Mouse (Mus musculus) limb, embryonic 11.5 days (tissue): ENCODE measurements around the gene Exoc3l4. TPM values are rescaled to one million over a fixed set of nuclear protein-coding genes. Genes with fewer than 3 reads are reported as not detected.
A peak's percentile ranks its signal among the peaks of the same experiment; 100 is the strongest.

ENCODE experiments used
- ATAC-seq: fragments of 200-750 bp; cut with Nextera tagmentation; 2 replicates; pipeline ENCODE4 v1.8.0; 2017; ENCODE audit warnings: low read depth; ENCODE audit not compliant: insufficient number of reproducible peaks, low FRiP score, low TSS enrichment
- DNase-seq: peaks from one replicate; pipeline ENCODE4 v3.0.0-alpha.2; 2015; ENCODE audit warnings: low spot score
- H3K27ac ChIP-seq: fragments of 300-500 bp; sonication (generic); replicated peaks from 2 replicates; pipeline ENCODE4 v1.5.1; 2014; ENCODE audit warnings: low read depth, mild to moderate bottlenecking, low read length
- H3K27me3 ChIP-seq: fragments of 300-500 bp; sonication (generic); 2 replicates; pipeline ENCODE4 v1.6.1; 2014; ENCODE audit warnings: mild to moderate bottlenecking, low read length, mixed read lengths; ENCODE audit not compliant: control insufficient read depth, insufficient read depth
- H3K36me3 ChIP-seq: fragments of 300-500 bp; sonication (generic); 2 replicates; pipeline ENCODE4 v1.6.1; 2014; ENCODE audit warnings: mild to moderate bottlenecking, low read length, moderate library complexity, mixed read lengths; ENCODE audit not compliant: control insufficient read depth, insufficient read depth
- H3K4me1 ChIP-seq: fragments of 300-500 bp; sonication (generic); 2 replicates; pipeline ENCODE4 v1.6.1; 2014; ENCODE audit warnings: low read length, mixed read lengths; ENCODE audit not compliant: control insufficient read depth, insufficient read depth
- H3K4me2 ChIP-seq: fragments of 300-500 bp; sonication (generic); 2 replicates; pipeline ENCODE4 v1.6.1; 2014; ENCODE audit warnings: low read depth, mild to moderate bottlenecking, moderate library complexity; ENCODE audit not compliant: severe bottlenecking
- H3K4me3 ChIP-seq: fragments of 300-500 bp; sonication (generic); 2 replicates; pipeline ENCODE4 v1.5.1; 2014; ENCODE audit warnings: low read depth, low read length
- H3K9ac ChIP-seq: fragments of 300-500 bp; sonication (generic); 2 replicates; pipeline ENCODE4 v1.6.1; 2014; ENCODE audit warnings: mild to moderate bottlenecking, low read length
- H3K9me3 ChIP-seq: fragments of 300-500 bp; sonication (generic); 2 replicates; pipeline ENCODE4 v1.6.1; 2016; ENCODE audit warnings: low read length; ENCODE audit not compliant: control insufficient read depth
- WGBS: fragments of 180-500 bp; shearing (Covaris S2); extraction: QIAGEN DNeasy Blood & Tissue Kit; methylation state at CpG from one replicate; pipeline ENCODE4 v1.1.7; 2014; 5-methylcytosine and 5-hydroxymethylcytosine counted together
- polyA plus RNA-seq: library from polyadenylated mRNA; unstranded; fragments of >200 nt; fragmentation: Nextera tagmentation; extraction: Ambion mirVana; gene quantifications from 2 replicates; pipeline ENCODE4 v1.2.1, GENCODE M21; 2014

Exoc3l4 gene
- polyA plus RNA-seq = 4.1 TPM in 2 replicates

GRCm38 (mm10) chr12:111416921-111417779 lies at the start of gene Exoc3l4:
Gene Exoc3l4, plus strand, starts transcription at chr12:111417017.
- no peaks in the 10 kb centered on the region for H3K9me3 ChIP-seq
- H3K9ac ChIP-seq = peak within 1 kb of the TSS; percentile 3; the same call in 1 of the 2 replicates
- 3% methylated on average over 17 of the region's 17 CpGs for WGBS
- ATAC-seq (peak; percentile 45; the same call in 1 of the 2 replicates), DNase-seq (peak; percentile 55)
- H3K36me3 ChIP-seq = no peaks in the 10 kb centered on the region
- H3K4me1 ChIP-seq = peaks cover 17% of the 10 kb centered on the region
- peaks cover 10% of the 10 kb centered on the region for H3K27me3 ChIP-seq
- peak within 1 kb of the TSS; percentile 51 for H3K4me2 ChIP-seq
- H3K27ac ChIP-seq = no peak within 1 kb of the TSS
- 0 out of 2 replicates have a peak within 1 kb of the TSS, but pooled peaks have one; percentile 12 for H3K4me3 ChIP-seq

GRCm38 (mm10) chr12:111367065-111367464 lies 49.8 kb upstream of the Exoc3l4 start:
- no peaks in the 10 kb centered on the region for H3K36me3 ChIP-seq
- ATAC-seq (no peak), DNase-seq (no peak)
- H3K4me3 ChIP-seq = no peak overlapping the region
- peaks cover 20% of the 10 kb centered on the region for H3K4me1 ChIP-seq
- no peak overlapping the region for H3K4me2 ChIP-seq
- H3K9ac ChIP-seq = no peak overlapping the region
- H3K27ac ChIP-seq = no peak overlapping the region
- no peaks in the 10 kb centered on the region for H3K9me3 ChIP-seq
- WGBS = 89% methylated on average over 7 of the region's 7 CpGs
- H3K27me3 ChIP-seq = no peaks in the 10 kb centered on the region

- 57% methylated on average over 4 of the region's 4 CpGs for WGBS
- Histone ChIP-seq H3K9me3 (no peaks in the 10 kb centered on the region), H3K9ac (no peak overlapping the region), H3K4me3 (no peak overlapping the region), H3K4me1 (peaks cover 13% of the 10 kb centered on the region), H3K27ac (no peak overlapping the region), H3K36me3 (no peaks in the 10 kb centered on the region), H3K4me2 (no peak overlapping the region), H3K27me3 (no peaks in the 10 kb centered on the region)
- ATAC-seq = no peak
- no peak for DNase-seq
These were observed 46.6 kb upstream of the Exoc3l4 start for GRCm38 (mm10) chr12:111370249-111370648.

GRCm38 (mm10) chr12:111371905-111372304 lies 44.9 kb upstream of the Exoc3l4 start:
- ATAC-seq = no peak
- H3K4me1 ChIP-seq = peaks cover 20% of the 10 kb centered on the region

DNA sequence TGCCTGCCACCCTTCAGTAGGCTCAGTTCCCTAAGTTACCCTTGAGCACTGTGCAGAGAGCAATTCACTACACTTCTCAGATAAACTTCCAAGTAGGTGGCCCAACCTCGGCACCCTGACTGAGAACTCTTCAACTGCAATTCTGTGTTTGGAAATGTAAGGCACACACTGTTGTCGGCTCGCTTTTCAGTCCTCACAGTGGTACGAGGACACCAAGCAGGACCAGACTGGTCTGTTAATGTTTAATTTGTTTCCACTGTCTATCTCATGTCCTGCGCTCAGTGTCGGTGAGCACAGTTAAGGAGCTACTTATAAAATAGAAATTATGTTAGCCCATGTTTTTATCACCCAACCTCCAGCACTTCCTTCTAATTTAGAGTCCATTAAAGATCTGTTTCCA lies 43.4 kb upstream of the Exoc3l4 start:
- Histone ChIP-seq H3K27ac (no peak overlapping the region), H3K27me3 (no peaks in the 10 kb centered on the region), H3K4me2 (no peak overlapping the region), H3K4me3 (no peak overlapping the region), H3K9ac (no peak overlapping the region), H3K4me1 (peaks cover 14% of the 10 kb centered on the region), H3K36me3 (no peaks in the 10 kb centered on the region), H3K9me3 (no peaks in the 10 kb centered on the region)
- DNase-seq (no peak), ATAC-seq (no peak)
- WGBS = 89% methylated on average over 6 of the region's 6 CpGs

More at GRCm38 (mm10) chr12:111371905-111372304, 44.9 kb upstream of the Exoc3l4 start:
- DNase-seq = no peak
- Histone ChIP-seq H3K4me2 (no peak overlapping the region), H3K36me3 (no peaks in the 10 kb centered on the region), H3K9me3 (no peaks in the 10 kb centered on the region), H3K4me3 (no peak overlapping the region), H3K9ac (no peak overlapping the region), H3K27ac (no peak overlapping the region), H3K27me3 (no peaks in the 10 kb centered on the region)
- 80% methylated on average over 7 of the region's 7 CpGs for WGBS

- Histone ChIP-seq H3K4me2 (no peak overlapping the region), H3K36me3 (no peaks in the 10 kb centered on the region), H3K9ac (no peak overlapping the region), H3K9me3 (no peaks in the 10 kb centered on the region), H3K4me1 (peaks cover 7% of the 10 kb centered on the region), H3K27me3 (no peaks in the 10 kb centered on the region), H3K27ac (no peak overlapping the region), H3K4me3 (no peak overlapping the region)
- DNase-seq (no peak), ATAC-seq (no peak)
- WGBS = 82% methylated on average over 10 of the region's 10 CpGs
These were observed 42.1 kb upstream of the Exoc3l4 start for GRCm38 (mm10) chr12:111374727-111375126.

GRCm38 (mm10) chr12:111375559-111375958 lies 41.3 kb upstream of the Exoc3l4 start:
- no peaks in the 10 kb centered on the region for H3K9me3 ChIP-seq
- DNase-seq = no peak
- no peak overlapping the region for H3K9ac ChIP-seq
- peak overlapping the region; percentile 75 for H3K4me2 ChIP-seq
- H3K27ac ChIP-seq = no peak overlapping the region
- no peaks in the 10 kb centered on the region for H3K36me3 ChIP-seq
- H3K27me3 ChIP-seq = no peaks in the 10 kb centered on the region
- peaks cover 7% of the 10 kb centered on the region for H3K4me1 ChIP-seq
- no peak for ATAC-seq
- H3K4me3 ChIP-seq = peak overlapping the region; percentile 82; the same call in 1 of the 2 replicates
- 82% methylated on average over 12 of the region's 12 CpGs for WGBS

DNA sequence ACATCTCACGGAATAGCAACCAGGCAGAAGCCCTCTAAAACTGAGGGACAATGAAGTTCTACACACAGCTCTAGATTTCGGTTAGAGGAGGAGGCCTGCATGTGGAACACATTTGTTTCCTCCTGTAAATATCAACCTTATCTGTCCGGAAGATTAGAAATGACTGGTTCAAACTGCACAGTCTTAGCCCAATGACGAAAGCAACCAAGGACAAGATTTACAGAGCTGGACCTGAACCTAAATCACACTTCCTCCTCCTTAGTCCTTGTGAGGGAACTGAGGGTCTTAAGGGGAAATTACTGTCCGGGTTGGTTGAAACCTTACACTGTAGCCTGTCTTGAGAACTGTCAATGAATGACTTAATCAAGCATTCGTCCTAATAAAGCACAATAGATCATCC lies 40.8 kb upstream of the Exoc3l4 start:
- ATAC-seq = no peak
- Histone ChIP-seq H3K27ac (no peak overlapping the region), H3K27me3 (no peaks in the 10 kb centered on the region), H3K4me1 (peaks cover 7% of the 10 kb centered on the region), H3K4me2 (peak overlapping the region; percentile 75), H3K9ac (no peak overlapping the region), H3K36me3 (no peaks in the 10 kb centered on the region), H3K9me3 (no peaks in the 10 kb centered on the region), H3K4me3 (peak overlapping the region; percentile 82)
- 48% methylated on average over 6 of the region's 6 CpGs for WGBS
- no peak for DNase-seq
